Mouse (Mus musculus): ENCODE results near the gene Filip1l. TPM values are rescaled to one million over a fixed set of nuclear protein-coding genes. Genes with fewer than 3 reads are reported as not detected.

Gene Filip1l
- total and polyA plus RNA-seq, 2 experiments from 2014 or later: 1.3 to 1.7 TPM

- no peaks in the 10 kb centered on the region for H3K36me3 ChIP-seq (ENCODE audit: insufficient read depth)
- no peak overlapping the region for H3K27ac ChIP-seq (ENCODE audit: low read depth, low read length)
- ATAC-seq (no peak), DNase-seq (no peak)
- H3K9ac ChIP-seq: no peak overlapping the region
- H3K27me3 ChIP-seq (ENCODE audit: insufficient read depth, low read length): no peaks in the 10 kb centered on the region
- H3K4me1 ChIP-seq (ENCODE audit: insufficient read depth): no peaks in the 10 kb centered on the region
- no peaks in the 10 kb centered on the region for H3K9me3 ChIP-seq (ENCODE audit: low read length)
- 69% methylated on average over 13 of the region's 13 CpGs for WGBS
- H3K4me2 ChIP-seq (ENCODE audit: low read depth): no peak overlapping the region
- no peak overlapping the region for H3K4me3 ChIP-seq (ENCODE audit: low read depth, low read length)
- TF ChIP-seq CTCF (IDR thresholded peaks at IDR 0.05; ENCODE audit: low read depth): no peak
These were observed 34.8 kb upstream of the Filip1l start for GRCm38 (mm10) chr16:57317882-57318636.

- WGBS: 80% methylated on average over 8 of the region's 8 CpGs
- Histone ChIP-seq H3K4me3 (ENCODE audit: low read depth, low read length) (no peak overlapping the region), H3K9ac (no peak overlapping the region), H3K27ac (ENCODE audit: low read depth, low read length) (no peak overlapping the region), H3K9me3 (ENCODE audit: low read length) (no peaks in the 10 kb centered on the region), H3K4me1 (ENCODE audit: insufficient read depth) (no peaks in the 10 kb centered on the region), H3K36me3 (ENCODE audit: insufficient read depth) (no peaks in the 10 kb centered on the region), H3K27me3 (ENCODE audit: insufficient read depth, low read length) (no peaks in the 10 kb centered on the region), H3K4me2 (ENCODE audit: low read depth) (no peak overlapping the region)
- DNase-seq (no peak), ATAC-seq (no peak)
- no peak for TF ChIP-seq CTCF (IDR thresholded peaks at IDR 0.05; ENCODE audit: low read depth)
These were observed 34.2 kb upstream of the Filip1l start for GRCm38 (mm10) chr16:57318637-57319125.

GRCm38 (mm10) chr16:57319284-57320124 lies 33.4 kb upstream of the Filip1l start:
- ATAC-seq (no peak), DNase-seq (no peak)
- H3K36me3 ChIP-seq (ENCODE audit: insufficient read depth): no peaks in the 10 kb centered on the region
- H3K4me3 ChIP-seq (ENCODE audit: low read depth, low read length): no peak overlapping the region
- no peaks in the 10 kb centered on the region for H3K27me3 ChIP-seq (ENCODE audit: insufficient read depth, low read length)
- H3K9ac ChIP-seq: no peak overlapping the region
- H3K9me3 ChIP-seq (ENCODE audit: low read length): no peaks in the 10 kb centered on the region
- no peak for TF ChIP-seq CTCF (IDR thresholded peaks at IDR 0.05; ENCODE audit: low read depth)
- 63% methylated on average over 7 of the region's 7 CpGs for WGBS
- H3K4me1 ChIP-seq (ENCODE audit: insufficient read depth): no peaks in the 10 kb centered on the region
- no peak overlapping the region for H3K27ac ChIP-seq (ENCODE audit: low read depth, low read length)
- H3K4me2 ChIP-seq (ENCODE audit: low read depth): no peak overlapping the region

GRCm38 (mm10) chr16:57326996-57327395 lies 25.9 kb upstream of the Filip1l start:
- no peak overlapping the region for H3K4me2 ChIP-seq (ENCODE audit: low read depth)
- no peaks in the 10 kb centered on the region for H3K4me1 ChIP-seq (ENCODE audit: insufficient read depth)
- no peak overlapping the region for H3K4me3 ChIP-seq (ENCODE audit: low read depth, low read length)
- 84% methylated on average over 7 of the region's 7 CpGs for WGBS
- H3K9ac ChIP-seq: no peak overlapping the region
- H3K9me3 ChIP-seq (ENCODE audit: low read length): no peaks in the 10 kb centered on the region
- no peak overlapping the region for H3K27ac ChIP-seq (ENCODE audit: low read depth, low read length)
- no peaks in the 10 kb centered on the region for H3K36me3 ChIP-seq (ENCODE audit: insufficient read depth)
- no peaks in the 10 kb centered on the region for H3K27me3 ChIP-seq (ENCODE audit: insufficient read depth, low read length)
- ATAC-seq: no peak
- DNase-seq: no peak
- TF ChIP-seq CTCF (IDR thresholded peaks at IDR 0.05; ENCODE audit: low read depth): no peak

- ATAC-seq (no peak), DNase-seq (no peak)
- no peak overlapping the region for H3K9ac ChIP-seq
- H3K4me1 ChIP-seq (ENCODE audit: insufficient read depth): no peaks in the 10 kb centered on the region
- WGBS: 82% methylated on average over 8 of the region's 8 CpGs
- no peak for TF ChIP-seq CTCF (IDR thresholded peaks at IDR 0.05; ENCODE audit: low read depth)
- H3K27me3 ChIP-seq (ENCODE audit: insufficient read depth, low read length): no peaks in the 10 kb centered on the region
- H3K4me2 ChIP-seq (ENCODE audit: low read depth): no peak overlapping the region
- H3K27ac ChIP-seq (ENCODE audit: low read depth, low read length): no peak overlapping the region
- H3K36me3 ChIP-seq (ENCODE audit: insufficient read depth): no peaks in the 10 kb centered on the region
- no peaks in the 10 kb centered on the region for H3K9me3 ChIP-seq (ENCODE audit: low read length)
- H3K4me3 ChIP-seq (ENCODE audit: low read depth, low read length): no peak overlapping the region
These were observed 23.9 kb upstream of the Filip1l start for GRCm38 (mm10) chr16:57329028-57329427.

GRCm38 (mm10) chr16:57330111-57330510 lies 22.8 kb upstream of the Filip1l start:
- ATAC-seq: no peak
- no peaks in the 10 kb centered on the region for H3K4me1 ChIP-seq (ENCODE audit: insufficient read depth)
- H3K36me3 ChIP-seq (ENCODE audit: insufficient read depth): no peaks in the 10 kb centered on the region
- WGBS: 76% methylated on average over 2 of the region's 2 CpGs
- H3K27me3 ChIP-seq (ENCODE audit: insufficient read depth, low read length): no peaks in the 10 kb centered on the region
- H3K9me3 ChIP-seq (ENCODE audit: low read length): no peaks in the 10 kb centered on the region
- no peak overlapping the region for H3K9ac ChIP-seq
- TF ChIP-seq CTCF (IDR thresholded peaks at IDR 0.05; ENCODE audit: low read depth): no peak
- H3K4me2 ChIP-seq (ENCODE audit: low read depth): no peak overlapping the region
- no peak overlapping the region for H3K27ac ChIP-seq (ENCODE audit: low read depth, low read length)
- H3K4me3 ChIP-seq (ENCODE audit: low read depth, low read length): no peak overlapping the region
- no peak for DNase-seq

GRCm38 (mm10) chr16:57332301-57332700 lies 20.6 kb upstream of the Filip1l start:
- WGBS: 87% methylated on average over 7 of the region's 7 CpGs
- no peak overlapping the region for H3K4me3 ChIP-seq (ENCODE audit: low read depth, low read length)
- ATAC-seq: no peak
- no peak for TF ChIP-seq CTCF (IDR thresholded peaks at IDR 0.05; ENCODE audit: low read depth)
- H3K4me2 ChIP-seq (ENCODE audit: low read depth): no peak overlapping the region
- no peak for DNase-seq
- H3K27me3 ChIP-seq (ENCODE audit: insufficient read depth, low read length): no peaks in the 10 kb centered on the region
- H3K27ac ChIP-seq (ENCODE audit: low read depth, low read length): no peak overlapping the region
- H3K36me3 ChIP-seq (ENCODE audit: insufficient read depth): no peaks in the 10 kb centered on the region
- no peak overlapping the region for H3K9ac ChIP-seq
- no peaks in the 10 kb centered on the region for H3K9me3 ChIP-seq (ENCODE audit: low read length)
- no peaks in the 10 kb centered on the region for H3K4me1 ChIP-seq (ENCODE audit: insufficient read depth)
